Mouse (Mus musculus) embryonic fibroblast, embryonic 13.5 days (primary cell): ENCODE measurements around the gene Ttc36.

Experiments used
- CTCF ChIP-seq: IDR thresholded peaks from 2 replicates; pipeline ENCODE4 v1.5.1; 2011; ENCODE audit warnings: mild to moderate bottlenecking, control low read depth, low read length, moderate library complexity, borderline replicate concordance; ENCODE audit not compliant: insufficient read depth
- POLR2A ChIP-seq: IDR thresholded peaks from 2 replicates; pipeline ENCODE4 v1.6.1; 2011; ENCODE audit warnings: low read depth, mild to moderate bottlenecking, control low read depth, low read length, moderate library complexity

- no peak for TF ChIP-seq POLR2A
- no peak for TF ChIP-seq CTCF
Measured at GRCm38 (mm10) chr9:44802808-44803450, at the start of gene Ttc36.
